Mouse (Mus musculus) lung, postnatal 0 days (tissue): ENCODE measurements at regions not wholly inside any gene's neighbourhood (a gene's known extent, or its start where the extent isn't known, plus 50 kb on each side); places are given as distances from the start of the nearest gene placed in this dataset.

Source experiments
- CTCF ChIP-seq: IDR thresholded peaks from 2 replicates; pipeline ENCODE4 v1.5.1; 2016; ENCODE audit warnings: antibody characterized with exemption, mild to moderate bottlenecking
- EP300 ChIP-seq: IDR thresholded peaks from 2 replicates; pipeline ENCODE4 v1.6.1; 2016; ENCODE audit warnings: antibody characterized with exemption, mild to moderate bottlenecking, control low read depth

DNA sequence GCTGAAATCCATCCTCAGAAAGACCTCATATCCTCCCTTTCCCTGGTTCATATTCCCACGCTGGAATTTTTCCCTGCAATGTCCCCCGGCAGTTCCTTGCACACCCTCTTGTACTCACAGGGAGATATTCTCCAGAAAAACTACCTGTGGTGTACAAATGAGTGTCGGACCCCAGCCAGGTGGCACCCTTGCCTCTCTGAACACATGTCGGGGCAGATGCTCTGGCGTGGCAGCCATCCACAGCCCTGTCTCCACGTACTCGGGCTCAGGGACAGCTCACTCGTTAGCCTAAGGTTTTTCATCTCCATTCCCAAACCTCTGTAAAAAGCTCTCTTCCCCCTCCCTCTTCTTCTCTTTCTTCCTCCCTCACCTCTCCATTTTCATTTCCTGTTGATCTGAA lies 100.1 kb upstream of the Egln3 start:
- TF ChIP-seq CTCF (no peak), EP300 (no peak)
